Mouse (Mus musculus): Measurements from ENCODE around the gene Ptprn2. TPM values are rescaled to one million over a fixed set of nuclear protein-coding genes. Genes with fewer than 3 reads are reported as not detected.

The Ptprn2 gene
- polyA plus RNA-seq, 1 experiment from 2014 or later = 15.8 TPM

DNA sequence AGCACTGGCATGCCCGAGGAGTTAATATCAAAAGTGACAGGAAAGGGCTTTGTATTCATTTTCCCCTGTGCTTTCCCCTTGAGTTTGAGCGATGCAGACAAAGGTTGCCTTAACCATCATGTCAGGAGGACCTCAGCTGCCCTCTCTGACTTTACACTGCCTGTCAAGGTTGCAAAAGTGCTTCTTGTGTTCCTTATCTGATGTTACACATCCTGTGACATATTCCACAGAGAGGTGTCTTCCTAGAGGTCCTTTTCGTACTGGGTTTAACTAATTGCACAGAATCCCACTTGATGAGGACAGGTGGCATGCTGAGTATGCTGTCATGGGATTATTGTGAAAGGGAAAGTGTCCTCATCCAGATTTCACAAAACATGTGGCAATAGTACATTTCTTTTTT lies 16.4 kb upstream of the Ptprn2 start:
- no peak overlapping the region for H3K4me3 ChIP-seq (replicated peaks; ENCODE audit: low read depth, low read length)
- H3K9me3 ChIP-seq (ENCODE audit: control insufficient read depth, low read length) = no peaks in the 10 kb centered on the region
- no peak overlapping the region for H3K9ac ChIP-seq (replicated peaks; ENCODE audit: low read length)
- ATAC-seq (ENCODE audit: low FRiP score, low TSS enrichment) (no peak), DNase-seq (no peak)
- 83% methylated on average over 3 of the region's 3 CpGs for WGBS
- no peaks in the 10 kb centered on the region for H3K4me1 ChIP-seq (ENCODE audit: control insufficient read depth, insufficient read depth, low read length)
- H3K27ac ChIP-seq (replicated peaks; ENCODE audit: low read depth, low read length) = no peak overlapping the region
- H3K36me3 ChIP-seq (ENCODE audit: control insufficient read depth, insufficient read depth, low read length) = no peaks in the 10 kb centered on the region
- H3K27me3 ChIP-seq (ENCODE audit: control insufficient read depth, insufficient read depth, low read length) = no peaks in the 10 kb centered on the region
- no peak overlapping the region for H3K4me2 ChIP-seq (ENCODE audit: low read length)

DNA sequence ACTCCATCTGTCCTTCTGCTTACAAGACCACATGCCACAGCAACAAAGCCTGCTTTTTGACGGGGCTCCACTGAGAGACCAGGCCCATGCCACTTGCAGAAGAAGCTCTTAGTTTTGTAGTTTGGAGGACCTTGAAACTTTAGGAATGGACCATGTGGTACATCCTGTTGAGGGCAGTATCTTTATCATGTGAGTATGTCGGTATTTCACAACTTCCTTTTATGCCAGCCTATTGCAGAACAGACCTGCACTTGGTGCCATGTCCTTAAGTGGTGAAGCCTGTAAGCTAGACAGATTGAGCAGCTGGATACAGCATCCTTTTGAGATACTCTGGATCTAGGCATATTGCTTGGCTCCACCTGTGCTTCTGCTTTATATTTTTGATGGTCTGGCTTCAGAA lies 12.3 kb upstream of the Ptprn2 start:
- H3K4me1 ChIP-seq (ENCODE audit: control insufficient read depth, insufficient read depth, low read length) = no peaks in the 10 kb centered on the region
- ATAC-seq (ENCODE audit: low FRiP score, low TSS enrichment) (no peak), DNase-seq (no peak)
- H3K4me2 ChIP-seq (ENCODE audit: low read length) = no peak overlapping the region
- no peak overlapping the region for H3K4me3 ChIP-seq (replicated peaks; ENCODE audit: low read depth, low read length)
- no peaks in the 10 kb centered on the region for H3K36me3 ChIP-seq (ENCODE audit: control insufficient read depth, insufficient read depth, low read length)
- no peak overlapping the region for H3K9ac ChIP-seq (replicated peaks; ENCODE audit: low read length)
- no peak overlapping the region for H3K27ac ChIP-seq (replicated peaks; ENCODE audit: low read depth, low read length)
- 86% methylated on average over 2 of the region's 2 CpGs for WGBS
- H3K27me3 ChIP-seq (ENCODE audit: control insufficient read depth, insufficient read depth, low read length) = no peaks in the 10 kb centered on the region
- no peaks in the 10 kb centered on the region for H3K9me3 ChIP-seq (ENCODE audit: control insufficient read depth, low read length)

DNA sequence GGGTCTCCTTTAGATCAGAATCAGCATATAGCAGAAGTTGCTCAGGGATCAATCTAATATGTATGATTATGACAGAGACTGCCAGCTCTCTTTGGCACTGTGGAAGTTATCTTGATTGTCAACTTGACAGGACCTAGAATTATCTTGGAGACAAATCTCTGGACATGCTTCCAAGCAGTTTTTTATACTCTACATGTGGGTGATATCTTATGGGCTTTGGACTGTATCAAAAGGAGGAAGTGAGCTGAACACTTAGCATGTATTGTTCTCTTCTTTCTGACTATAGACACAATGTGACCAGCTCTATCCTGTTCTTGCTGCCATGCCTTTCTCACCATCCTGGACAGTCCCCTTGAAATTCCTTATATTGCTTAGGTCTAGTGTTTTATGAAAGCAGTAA lies 11.8 kb upstream of the Ptprn2 start:
- no peak overlapping the region for H3K9ac ChIP-seq (replicated peaks; ENCODE audit: low read length)
- no peaks in the 10 kb centered on the region for H3K9me3 ChIP-seq (ENCODE audit: control insufficient read depth, low read length)
- H3K4me1 ChIP-seq (ENCODE audit: control insufficient read depth, insufficient read depth, low read length) = no peaks in the 10 kb centered on the region
- H3K4me3 ChIP-seq (replicated peaks; ENCODE audit: low read depth, low read length) = no peak overlapping the region
- DNase-seq (no peak), ATAC-seq (ENCODE audit: low FRiP score, low TSS enrichment) (no peak)
- H3K4me2 ChIP-seq (ENCODE audit: low read length) = no peak overlapping the region
- no peaks in the 10 kb centered on the region for H3K27me3 ChIP-seq (ENCODE audit: control insufficient read depth, insufficient read depth, low read length)
- no peaks in the 10 kb centered on the region for H3K36me3 ChIP-seq (ENCODE audit: control insufficient read depth, insufficient read depth, low read length)
- no peak overlapping the region for H3K27ac ChIP-seq (replicated peaks; ENCODE audit: low read depth, low read length)

DNA sequence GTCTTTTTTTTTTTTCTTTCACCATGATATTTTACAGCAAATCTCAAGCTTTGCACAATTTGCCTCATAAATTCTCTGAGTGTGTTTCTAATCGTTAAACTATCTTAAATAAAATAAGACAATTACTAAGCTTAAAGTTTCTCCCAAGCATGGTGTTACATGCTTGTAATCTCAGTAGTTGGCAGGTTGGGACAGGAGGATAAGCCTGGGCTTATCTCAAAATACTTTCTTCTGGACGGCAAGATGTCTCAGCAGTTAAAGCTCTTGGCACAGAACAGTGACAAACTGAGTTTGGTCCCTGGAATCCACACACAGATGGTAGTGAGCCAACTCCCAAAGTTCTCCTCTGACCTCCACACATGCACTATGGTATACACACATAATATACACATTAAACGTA lies 10.8 kb upstream of the Ptprn2 start:
- WGBS = 82% methylated on average over 3 of the region's 3 CpGs
- H3K36me3 ChIP-seq (ENCODE audit: control insufficient read depth, insufficient read depth, low read length) = no peaks in the 10 kb centered on the region
- no peak overlapping the region for H3K9ac ChIP-seq (replicated peaks; ENCODE audit: low read length)
- no peak overlapping the region for H3K27ac ChIP-seq (replicated peaks; ENCODE audit: low read depth, low read length)
- no peak overlapping the region for H3K4me2 ChIP-seq (ENCODE audit: low read length)
- H3K27me3 ChIP-seq (ENCODE audit: control insufficient read depth, insufficient read depth, low read length) = no peaks in the 10 kb centered on the region
- DNase-seq = no peak
- ATAC-seq (ENCODE audit: low FRiP score, low TSS enrichment) = no peak
- no peaks in the 10 kb centered on the region for H3K9me3 ChIP-seq (ENCODE audit: control insufficient read depth, low read length)
- no peak overlapping the region for H3K4me3 ChIP-seq (replicated peaks; ENCODE audit: low read depth, low read length)
- no peaks in the 10 kb centered on the region for H3K4me1 ChIP-seq (ENCODE audit: control insufficient read depth, insufficient read depth, low read length)

DNA sequence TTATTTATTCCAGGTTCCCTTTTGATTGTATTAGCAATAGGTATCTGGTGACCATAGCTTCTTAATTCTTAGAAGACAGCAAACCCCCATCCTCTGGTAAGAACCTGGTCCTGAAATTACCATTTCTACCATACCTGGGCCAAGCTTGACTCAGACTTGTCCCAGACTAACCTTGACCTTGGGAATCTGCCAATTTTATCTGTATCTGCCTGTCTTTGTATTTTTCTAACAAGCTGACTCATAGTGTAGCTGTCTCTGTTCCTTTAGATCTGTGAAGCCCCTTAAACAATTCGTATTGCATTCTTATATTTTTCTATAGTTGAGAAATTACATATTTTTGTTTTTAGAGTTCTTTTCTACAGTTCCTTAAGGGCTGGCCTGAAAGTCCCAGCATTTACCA lies 6.7 kb upstream of the Ptprn2 start:
- WGBS = 63% methylated on average over 1 of the region's 1 CpGs
- no peak overlapping the region for H3K27ac ChIP-seq (replicated peaks; ENCODE audit: low read depth, low read length)
- no peaks in the 10 kb centered on the region for H3K4me1 ChIP-seq (ENCODE audit: control insufficient read depth, insufficient read depth, low read length)
- H3K36me3 ChIP-seq (ENCODE audit: control insufficient read depth, insufficient read depth, low read length) = no peaks in the 10 kb centered on the region
- ATAC-seq (ENCODE audit: low FRiP score, low TSS enrichment) = no peak
- no peak for DNase-seq
- no peak overlapping the region for H3K4me2 ChIP-seq (ENCODE audit: low read length)
- H3K9me3 ChIP-seq (ENCODE audit: control insufficient read depth, low read length) = no peaks in the 10 kb centered on the region
- H3K4me3 ChIP-seq (replicated peaks; ENCODE audit: low read depth, low read length) = no peak overlapping the region
- H3K9ac ChIP-seq (replicated peaks; ENCODE audit: low read length) = no peak overlapping the region
- H3K27me3 ChIP-seq (ENCODE audit: control insufficient read depth, insufficient read depth, low read length) = no peaks in the 10 kb centered on the region

DNA sequence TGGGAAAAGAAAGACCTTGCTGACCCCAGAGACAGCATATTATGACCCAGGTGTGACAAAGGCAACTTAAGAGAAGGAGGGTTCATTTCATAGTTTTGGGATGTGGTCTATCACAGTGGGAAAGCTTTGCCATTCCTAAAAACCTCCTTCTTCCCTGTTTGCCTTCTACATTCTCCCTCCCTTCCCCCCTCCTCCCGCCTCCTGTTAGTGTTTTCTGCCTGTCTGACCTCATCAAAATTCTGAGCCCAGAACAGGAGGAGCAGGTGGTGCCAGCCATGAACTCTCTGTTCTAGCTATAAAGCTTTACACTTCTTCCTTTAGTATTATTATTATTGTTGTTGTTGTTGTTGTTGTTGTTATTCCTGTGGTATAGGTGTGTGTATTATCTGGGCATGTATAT lies 3.6 kb upstream of the Ptprn2 start:
- Histone ChIP-seq H3K9me3 (ENCODE audit: control insufficient read depth, low read length) (no peaks in the 10 kb centered on the region), H3K4me3 (replicated peaks; ENCODE audit: low read depth, low read length) (no peak overlapping the region), H3K36me3 (ENCODE audit: control insufficient read depth, insufficient read depth, low read length) (no peaks in the 10 kb centered on the region), H3K4me2 (ENCODE audit: low read length) (no peak overlapping the region), H3K27ac (replicated peaks; ENCODE audit: low read depth, low read length) (no peak overlapping the region), H3K4me1 (ENCODE audit: control insufficient read depth, insufficient read depth, low read length) (peaks cover 4% of the 10 kb centered on the region; the same call in 1 of the 2 replicates), H3K27me3 (ENCODE audit: control insufficient read depth, insufficient read depth, low read length) (no peaks in the 10 kb centered on the region), H3K9ac (replicated peaks; ENCODE audit: low read length) (no peak overlapping the region)
- DNase-seq = no peak
- ATAC-seq (ENCODE audit: low FRiP score, low TSS enrichment) = no peak
- WGBS = 63% methylated on average over 1 of the region's 1 CpGs

DNA sequence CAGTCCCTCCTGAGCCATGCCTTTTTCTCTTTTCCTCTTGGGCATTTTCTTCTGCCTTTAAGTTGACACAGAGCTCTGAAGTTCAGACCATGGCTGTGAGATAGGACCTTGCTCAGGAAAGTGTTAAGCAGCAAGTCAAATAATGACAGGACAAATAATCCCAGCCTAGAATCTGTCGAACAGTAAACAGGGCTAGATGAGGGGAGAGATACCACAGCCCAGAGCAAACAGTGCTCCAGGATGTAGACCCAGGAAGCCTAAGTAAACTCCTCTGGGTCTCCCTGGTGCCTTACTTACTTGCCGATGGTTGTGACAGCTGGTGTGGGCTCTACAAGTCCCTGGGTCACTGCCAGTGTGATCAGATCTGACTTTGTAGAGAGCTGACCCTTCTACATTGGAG lies 1.9 kb upstream of the Ptprn2 start:
- no peak overlapping the region for H3K27ac ChIP-seq (replicated peaks; ENCODE audit: low read depth, low read length)
- no peak overlapping the region for H3K9ac ChIP-seq (replicated peaks; ENCODE audit: low read length)
- no peaks in the 10 kb centered on the region for H3K36me3 ChIP-seq (ENCODE audit: control insufficient read depth, insufficient read depth, low read length)
- H3K4me1 ChIP-seq (ENCODE audit: control insufficient read depth, insufficient read depth, low read length) = peaks cover 11% of the 10 kb centered on the region; the same call in 1 of the 2 replicates
- H3K9me3 ChIP-seq (ENCODE audit: control insufficient read depth, low read length) = no peaks in the 10 kb centered on the region
- no peak overlapping the region for H3K4me3 ChIP-seq (replicated peaks; ENCODE audit: low read depth, low read length)
- H3K4me2 ChIP-seq (ENCODE audit: low read length) = no peak overlapping the region
- ATAC-seq (ENCODE audit: low FRiP score, low TSS enrichment) (no peak), DNase-seq (no peak)
- no peaks in the 10 kb centered on the region for H3K27me3 ChIP-seq (ENCODE audit: control insufficient read depth, insufficient read depth, low read length)
- 75% methylated on average over 2 of the region's 2 CpGs for WGBS

DNA sequence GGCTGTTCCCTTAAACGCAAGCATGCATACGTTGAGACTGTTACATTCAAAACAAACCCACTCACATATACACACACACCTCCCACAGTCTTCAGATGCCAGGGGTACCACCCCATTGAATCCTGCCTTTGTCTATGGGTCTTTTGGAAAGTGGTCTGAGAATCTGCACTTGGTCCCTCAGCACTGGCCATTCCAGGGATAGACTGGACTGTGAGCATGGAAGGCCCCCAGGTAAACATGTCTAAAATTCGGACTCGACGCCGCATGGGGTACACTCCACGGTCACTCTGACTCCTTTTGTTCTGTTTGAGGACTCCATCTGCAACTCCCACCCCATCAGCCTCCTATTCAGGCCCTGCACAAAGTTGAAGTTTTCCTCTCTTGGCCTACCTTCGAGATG lies 529 bp upstream of the Ptprn2 start:
- no peaks in the 10 kb centered on the region for H3K9me3 ChIP-seq (ENCODE audit: control insufficient read depth, low read length)
- no peak overlapping the region for H3K9ac ChIP-seq (replicated peaks; ENCODE audit: low read length)
- DNase-seq (no peak), ATAC-seq (ENCODE audit: low FRiP score, low TSS enrichment) (no peak)
- H3K36me3 ChIP-seq (ENCODE audit: control insufficient read depth, insufficient read depth, low read length) = no peaks in the 10 kb centered on the region
- WGBS = 76% methylated on average over 8 of the region's 8 CpGs
- H3K4me3 ChIP-seq (replicated peaks; ENCODE audit: low read depth, low read length) = peak overlapping the region; percentile 74
- H3K27me3 ChIP-seq (ENCODE audit: control insufficient read depth, insufficient read depth, low read length) = no peaks in the 10 kb centered on the region
- H3K4me1 ChIP-seq (ENCODE audit: control insufficient read depth, insufficient read depth, low read length) = peaks cover 11% of the 10 kb centered on the region; the same call in 1 of the 2 replicates
- H3K4me2 ChIP-seq (ENCODE audit: low read length) = peak overlapping the region; percentile 83
- H3K27ac ChIP-seq (replicated peaks; ENCODE audit: low read depth, low read length) = no peak overlapping the region; the same call in 1 of the 2 replicates

DNA sequence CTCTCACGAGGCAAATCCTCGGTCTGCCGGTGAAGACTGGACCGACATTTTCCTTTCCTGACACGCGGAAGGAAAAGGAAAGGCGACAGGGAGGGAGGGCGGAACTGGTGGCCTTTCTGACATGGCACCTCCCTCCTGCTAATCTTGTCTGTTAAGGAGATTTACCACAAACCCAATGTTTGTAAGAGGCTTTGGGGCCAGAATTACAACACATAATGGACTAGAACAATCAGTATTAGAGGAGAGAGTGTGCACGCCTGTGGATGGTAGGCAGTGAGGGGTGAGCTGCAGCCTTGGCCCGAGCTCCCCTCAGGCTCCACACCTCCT lies 847 bp downstream of the Ptprn2 start:
- Histone ChIP-seq H3K4me1 (ENCODE audit: control insufficient read depth, insufficient read depth, low read length) (peaks cover 11% of the 10 kb centered on the region; the same call in 1 of the 2 replicates), H3K9me3 (ENCODE audit: control insufficient read depth, low read length) (no peaks in the 10 kb centered on the region), H3K36me3 (ENCODE audit: control insufficient read depth, insufficient read depth, low read length) (no peaks in the 10 kb centered on the region), H3K27me3 (ENCODE audit: control insufficient read depth, insufficient read depth, low read length) (no peaks in the 10 kb centered on the region), H3K9ac (replicated peaks; ENCODE audit: low read length) (peak overlapping the region; percentile 89), H3K4me2 (ENCODE audit: low read length) (peak overlapping the region; percentile 83), H3K4me3 (replicated peaks; ENCODE audit: low read depth, low read length) (peak overlapping the region; percentile 74), H3K27ac (replicated peaks; ENCODE audit: low read depth, low read length) (peak overlapping the region; percentile 93)
- WGBS = under 1% methylated on average over 10 of the region's 10 CpGs
- ATAC-seq (ENCODE audit: low FRiP score, low TSS enrichment) (no peak), DNase-seq (no peak)
